Mouse (Mus musculus) megakaryocyte, embryonic 14.5 days (primary cell): ENCODE results near the gene Psmb2.

Experiments
- FLI1 ChIP-seq: IDR thresholded peaks from 2 replicates; pipeline ENCODE4 v1.6.1; 2012; ENCODE audit warnings: low read length, inconsistent platforms, mixed read lengths
- GATA1 ChIP-seq: IDR thresholded peaks from 3 replicates; pipeline ENCODE4 v1.6.1; 2012; ENCODE audit warnings: mixed read lengths, low read length, inconsistent platforms, borderline replicate concordance

GRCm38 (mm10) chr4:126751556-126752023 is 74.2 kb downstream of the Psmb2 start:
- TF ChIP-seq GATA1 (no peak), FLI1 (no peak)
